Mouse (Mus musculus) lung, embryonic 16.5 days (tissue): Measurements from ENCODE around the gene Lrrc20. TPM values are rescaled to one million over a fixed set of nuclear protein-coding genes. Genes with fewer than 3 reads are reported as not detected.
"Not testable (repeated sequence)": the region's sequence is repeated elsewhere in the genome, so short reads cannot be mapped to it uniquely, and the experiment has no call there.

Experiments used
- ATAC-seq: fragments of 200-750 bp; cut with Nextera tagmentation; 2 replicates; pipeline ENCODE4 v1.8.0; 2017; ENCODE audit warnings: low read depth, mild to moderate bottlenecking, moderate library complexity
- H3K27ac ChIP-seq: fragments of 300-500 bp; sonication (generic); 2 replicates; pipeline ENCODE4 v1.5.1; 2014; ENCODE audit warnings: mild to moderate bottlenecking, control low read depth, low read length
- H3K27me3 ChIP-seq: fragments of 300-500 bp; sonication (generic); 2 replicates; pipeline ENCODE4 v1.6.1; 2014; ENCODE audit warnings: low read depth, low read length, mixed read lengths; ENCODE audit not compliant: control insufficient read depth, insufficient read depth
- H3K36me3 ChIP-seq: fragments of 300-500 bp; sonication (generic); 2 replicates; pipeline ENCODE4 v1.6.1; 2014; ENCODE audit warnings: low read length; ENCODE audit not compliant: control insufficient read depth, insufficient read depth
- H3K4me1 ChIP-seq: fragments of 300-500 bp; sonication (generic); replicated peaks from 2 replicates; pipeline ENCODE4 v1.6.1; 2014; ENCODE audit warnings: low read length, mixed read lengths; ENCODE audit not compliant: control insufficient read depth, insufficient read depth
- H3K4me2 ChIP-seq: fragments of 300-500 bp; sonication (generic); 2 replicates; pipeline ENCODE4 v1.6.1; 2014; ENCODE audit warnings: low read depth, low read length, control low read depth
- H3K4me3 ChIP-seq: fragments of 300-500 bp; sonication (generic); 2 replicates; pipeline ENCODE4 v1.5.1; 2014; ENCODE audit warnings: mild to moderate bottlenecking, low read length, control low read depth
- H3K9ac ChIP-seq: fragments of 300-500 bp; sonication (generic); 2 replicates; pipeline ENCODE4 v1.6.1; 2014; ENCODE audit warnings: low read length, control low read depth
- H3K9me3 ChIP-seq: fragments of 300-500 bp; sonication (generic); 2 replicates; pipeline ENCODE4 v1.6.1; 2016; ENCODE audit warnings: low read length; ENCODE audit not compliant: control insufficient read depth
- WGBS: fragments of 180-500 bp; shearing (Covaris S2); extraction: QIAGEN DNeasy Blood & Tissue Kit; methylation state at CpG from one replicate; pipeline ENCODE4 v1.1.7; 2014; 5-methylcytosine and 5-hydroxymethylcytosine counted together
- polyA plus RNA-seq: library from polyadenylated mRNA; unstranded; fragments of >200 nt; fragmentation: Nextera tagmentation; extraction: Ambion mirVana; gene quantifications from 2 replicates; pipeline ENCODE4 v1.2.1, GENCODE M21; 2015

Gene Lrrc20
- polyA plus RNA-seq, 1 experiment from 2014 or later: 8.7 TPM

DNA sequence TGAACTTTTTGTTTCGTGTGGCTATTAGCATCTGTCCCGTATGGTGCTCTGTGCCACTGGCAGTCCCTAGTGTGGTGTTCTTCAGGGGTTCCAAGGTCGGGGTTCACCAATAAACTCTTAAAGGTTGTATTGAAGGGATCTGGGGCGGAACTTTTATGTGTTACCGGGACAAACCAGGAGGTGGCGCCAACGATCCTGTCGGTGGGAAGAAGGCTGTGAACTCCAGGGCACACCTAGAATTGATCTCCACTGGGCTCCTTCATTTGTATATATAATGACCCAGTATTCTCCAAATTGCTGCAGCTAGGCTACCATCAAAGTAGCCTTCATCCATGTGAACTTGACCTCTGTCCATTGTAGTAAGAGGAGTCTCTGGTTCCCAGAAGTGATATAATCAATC lies 130.2 kb downstream of the Lrrc20 start:
- Histone ChIP-seq H3K9ac (no peak overlapping the region), H3K27ac (no peak overlapping the region), H3K4me1 (no peaks in the 10 kb centered on the region), H3K36me3 (no peaks in the 10 kb centered on the region), H3K27me3 (no peaks in the 10 kb centered on the region; the same call in 1 of the 2 replicates), H3K4me3 (no peak overlapping the region), H3K4me2 (no peak overlapping the region), H3K9me3 (no peaks in the 10 kb centered on the region)
- no peak for ATAC-seq
- 7% methylated on average over 8 of the region's 8 CpGs for WGBS

- Histone ChIP-seq H3K4me1 (no peaks in the 10 kb centered on the region), H3K9ac (no peak overlapping the region), H3K9me3 (no peaks in the 10 kb centered on the region), H3K4me2 (no peak overlapping the region), H3K27me3 (no peaks in the 10 kb centered on the region; the same call in 1 of the 2 replicates), H3K4me3 (no peak overlapping the region), H3K36me3 (no peaks in the 10 kb centered on the region), H3K27ac (no peak overlapping the region)
- no peak for ATAC-seq
Observed at GRCm38 (mm10) chr10:61608233-61608632, 132.6 kb downstream of the Lrrc20 start.

- H3K27me3 ChIP-seq: no peaks in the 10 kb centered on the region
- no peak overlapping the region for H3K4me3 ChIP-seq
- no peak for ATAC-seq
- no peaks in the 10 kb centered on the region for H3K9me3 ChIP-seq
- H3K9ac ChIP-seq: no peak overlapping the region
- H3K4me1 ChIP-seq: no peaks in the 10 kb centered on the region
- no peaks in the 10 kb centered on the region for H3K36me3 ChIP-seq
- H3K27ac ChIP-seq: no peak overlapping the region
- no peak overlapping the region for H3K4me2 ChIP-seq
- 62% methylated on average over 8 of the region's 8 CpGs for WGBS
Observed at GRCm38 (mm10) chr10:61610650-61611235, 135.1 kb downstream of the Lrrc20 start.

- H3K9ac ChIP-seq: no peak overlapping the region
- no peak overlapping the region for H3K27ac ChIP-seq
- no peak for ATAC-seq
- H3K9me3 ChIP-seq: no peaks in the 10 kb centered on the region
- H3K4me1 ChIP-seq: no peaks in the 10 kb centered on the region
- no peak overlapping the region for H3K4me2 ChIP-seq
- H3K36me3 ChIP-seq: no peaks in the 10 kb centered on the region
- 85% methylated on average over 7 of the region's 7 CpGs for WGBS
- H3K4me3 ChIP-seq: no peak overlapping the region
- no peaks in the 10 kb centered on the region for H3K27me3 ChIP-seq
Observed at GRCm38 (mm10) chr10:61614311-61614710, 138.7 kb downstream of the Lrrc20 start.

DNA sequence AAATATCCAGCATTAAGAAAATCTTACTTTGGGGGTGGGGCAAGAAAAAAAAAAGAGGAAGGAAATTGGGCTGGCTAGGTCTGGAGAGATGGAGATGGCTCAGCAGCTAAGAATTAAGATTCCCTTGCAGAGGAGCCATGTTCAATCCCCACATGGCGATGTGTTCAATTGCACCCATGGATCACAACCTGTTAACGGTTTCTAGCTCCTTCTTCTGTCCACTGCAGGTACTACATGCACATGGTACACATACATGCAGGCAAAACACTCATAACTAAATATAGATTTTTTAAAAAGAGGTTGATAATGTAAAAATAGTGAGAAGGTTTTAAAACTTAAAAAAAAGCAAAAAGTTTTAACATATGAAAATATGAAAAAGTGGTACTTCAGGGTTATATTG lies 142.9 kb downstream of the Lrrc20 start:
- no peaks in the 10 kb centered on the region for H3K9me3 ChIP-seq
- no peak overlapping the region for H3K4me3 ChIP-seq
- no peak overlapping the region for H3K4me2 ChIP-seq
- no peak overlapping the region for H3K27ac ChIP-seq
- no peak overlapping the region for H3K9ac ChIP-seq
- ATAC-seq: no peak
- H3K4me1 ChIP-seq: no peaks in the 10 kb centered on the region
- no peaks in the 10 kb centered on the region for H3K27me3 ChIP-seq
- no peaks in the 10 kb centered on the region for H3K36me3 ChIP-seq
- WGBS: 76% methylated on average over 2 of the region's 2 CpGs

DNA sequence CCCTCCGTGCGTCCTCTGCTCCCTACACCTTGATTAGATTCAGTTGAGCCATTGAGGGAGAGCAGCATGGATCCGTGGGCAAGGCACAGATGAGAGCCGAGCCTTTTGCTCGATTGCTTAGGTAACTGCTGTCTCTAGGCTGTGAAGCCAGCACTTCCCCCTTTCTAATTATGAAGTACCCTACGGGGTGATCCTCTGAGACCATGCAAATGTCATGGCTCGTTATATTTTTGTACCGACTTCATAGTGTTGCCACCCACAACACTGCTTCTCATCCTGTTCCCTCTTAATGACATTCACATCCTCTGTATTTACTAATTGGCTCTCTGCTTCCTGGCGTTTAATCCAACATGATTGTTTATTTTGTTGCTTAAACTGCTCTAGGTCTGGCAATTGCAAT lies 146.1 kb downstream of the Lrrc20 start:
- ATAC-seq: no peak
- WGBS: 53% methylated on average over 9 of the region's 9 CpGs
- Histone ChIP-seq H3K36me3 (no peaks in the 10 kb centered on the region), H3K4me3 (no peak overlapping the region), H3K27me3 (peaks cover 15% of the 10 kb centered on the region), H3K4me1 (peaks cover 14% of the 10 kb centered on the region), H3K9ac (no peak overlapping the region), H3K9me3 (no peaks in the 10 kb centered on the region), H3K4me2 (no peak overlapping the region), H3K27ac (no peak overlapping the region)

DNA sequence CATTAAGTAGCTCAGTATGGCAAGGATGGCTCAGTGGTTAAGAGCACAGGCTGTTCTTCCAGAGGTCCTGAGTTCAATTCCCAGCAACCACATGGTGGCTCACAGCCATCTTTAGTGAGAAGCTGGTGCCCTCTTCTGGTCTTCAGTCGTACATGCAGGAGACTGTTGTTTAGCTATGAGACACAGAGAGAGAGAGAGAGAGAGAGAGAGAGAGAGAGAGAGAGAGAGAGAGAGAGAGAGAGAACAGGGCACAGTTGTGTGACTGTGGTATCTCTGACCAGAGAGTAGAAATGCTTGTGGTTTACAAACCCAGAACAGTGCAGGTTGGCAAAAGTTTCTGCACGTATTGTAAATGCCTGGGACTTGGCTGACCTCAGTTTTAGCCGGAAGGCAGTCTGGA lies 148.3 kb downstream of the Lrrc20 start:
- H3K36me3 ChIP-seq, H3K27ac ChIP-seq, H3K4me2 ChIP-seq, H3K9me3 ChIP-seq, H3K4me3 ChIP-seq, H3K9ac ChIP-seq, ATAC-seq: not testable (repeated sequence)
- WGBS: 65% methylated on average over 3 of the region's 3 CpGs
- H3K27me3 ChIP-seq: peaks cover 15% of the 10 kb centered on the region
- peaks cover 25% of the 10 kb centered on the region for H3K4me1 ChIP-seq

GRCm38 (mm10) chr10:61624771-61625170 lies 149.2 kb downstream of the Lrrc20 start:
- Histone ChIP-seq H3K36me3 (no peaks in the 10 kb centered on the region), H3K4me2 (no peak overlapping the region), H3K9ac (no peak overlapping the region), H3K4me1 (peaks cover 25% of the 10 kb centered on the region), H3K27me3 (peaks cover 15% of the 10 kb centered on the region), H3K9me3 (no peaks in the 10 kb centered on the region), H3K27ac (no peak overlapping the region), H3K4me3 (no peak overlapping the region)
- 27% methylated on average over 5 of the region's 5 CpGs for WGBS
- no peak for ATAC-seq

DNA sequence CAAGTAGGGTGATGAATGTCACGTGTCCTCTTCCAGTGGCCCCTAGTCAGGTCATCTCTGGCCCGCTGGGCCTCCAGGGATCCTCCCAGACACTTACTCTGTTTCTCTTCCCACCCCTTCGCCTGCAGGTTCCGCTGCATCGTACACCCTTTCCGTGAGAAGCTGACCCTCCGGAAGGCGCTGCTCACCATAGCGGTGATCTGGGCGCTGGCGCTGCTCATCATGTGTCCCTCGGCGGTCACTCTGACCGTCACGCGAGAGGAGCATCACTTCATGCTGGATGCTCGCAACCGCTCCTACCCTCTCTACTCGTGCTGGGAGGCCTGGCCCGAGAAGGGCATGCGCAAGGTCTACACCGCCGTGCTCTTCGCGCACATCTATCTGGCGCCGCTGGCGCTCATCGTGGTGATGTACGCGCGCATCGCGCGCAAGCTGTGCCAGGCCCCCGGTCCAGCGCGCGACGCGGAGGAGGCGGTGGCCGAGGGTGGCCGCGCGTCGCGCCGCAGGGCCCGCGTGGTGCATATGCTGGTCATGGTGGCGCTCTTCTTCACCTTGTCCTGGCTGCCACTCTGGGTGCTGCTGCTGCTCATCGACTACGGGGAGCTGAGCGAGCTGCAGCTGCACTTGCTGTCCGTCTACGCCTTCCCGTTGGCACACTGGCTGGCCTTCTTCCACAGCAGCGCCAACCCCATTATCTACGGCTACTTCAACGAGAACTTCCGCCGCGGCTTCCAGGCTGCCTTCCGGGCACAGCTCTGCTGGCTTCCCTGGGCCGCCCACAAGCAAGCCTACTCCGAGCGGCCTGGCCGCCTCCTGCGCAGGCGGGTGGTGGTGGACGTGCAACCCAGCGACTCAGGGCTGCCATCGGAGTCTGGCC lies 150.0 kb downstream of the Lrrc20 start:
- Histone ChIP-seq H3K4me2 (peak overlapping the region; percentile 74), H3K9me3 (no peaks in the 10 kb centered on the region), H3K27me3 (peaks cover 15% of the 10 kb centered on the region), H3K4me3 (peak overlapping the region; percentile 38), H3K36me3 (no peaks in the 10 kb centered on the region), H3K4me1 (peaks cover 25% of the 10 kb centered on the region), H3K27ac (no peak overlapping the region), H3K9ac (0 out of 2 replicates have a peak overlapping the region, but pooled peaks have one; percentile 2)
- ATAC-seq: peak; percentile 11; the same call in 1 of the 2 replicates
- 4% methylated on average over 74 of the region's 74 CpGs for WGBS
